Mouse (Mus musculus): ENCODE data around the gene Tuba1c.
"Not testable (repeated sequence)": the region's sequence is repeated elsewhere in the genome, so short reads cannot be mapped to it uniquely, and the experiment has no call there.

Gene Tuba1c

DNA sequence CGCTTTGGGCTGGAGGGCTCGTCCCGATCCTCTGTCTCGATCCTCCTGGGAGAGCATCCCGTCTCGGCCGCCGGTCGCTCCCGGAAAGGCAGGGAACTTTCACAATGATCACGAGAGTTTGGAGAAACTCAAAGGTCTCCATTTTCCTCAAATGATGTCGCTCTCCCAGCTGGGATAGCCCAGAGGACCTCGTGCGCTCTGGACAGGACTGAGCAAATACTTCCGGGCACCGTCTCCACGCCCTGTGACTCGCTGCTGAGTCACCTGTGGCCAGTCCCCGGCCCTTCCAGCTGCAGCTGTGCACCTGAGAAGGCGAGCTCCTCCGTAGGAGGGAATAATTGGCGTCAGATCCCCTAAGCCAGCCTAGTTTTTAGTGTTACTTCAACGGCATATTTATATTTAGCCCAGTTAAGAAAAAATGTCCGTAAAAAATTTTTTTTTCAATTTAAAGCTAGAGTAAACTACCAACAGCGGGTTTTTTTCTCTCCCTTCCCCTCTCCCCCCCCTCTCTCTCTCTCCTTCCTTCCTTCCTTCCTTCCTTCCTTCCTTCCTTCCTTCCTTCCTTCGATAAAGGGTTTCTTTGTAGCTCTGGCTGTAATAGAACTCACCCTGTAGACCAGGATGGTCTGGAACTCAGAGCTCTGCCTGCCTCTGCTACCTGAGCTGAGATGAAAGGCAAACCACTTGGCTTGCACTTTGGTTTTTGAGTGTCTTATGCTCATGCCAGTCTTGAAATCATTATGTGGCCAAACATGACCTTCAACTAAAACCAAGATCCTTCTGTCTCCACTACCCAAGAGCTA lies 1.1 kb downstream of the Tuba1c start:
- no peak for DNase-seq (ENCODE audit: low read depth, low spot score)

DNA sequence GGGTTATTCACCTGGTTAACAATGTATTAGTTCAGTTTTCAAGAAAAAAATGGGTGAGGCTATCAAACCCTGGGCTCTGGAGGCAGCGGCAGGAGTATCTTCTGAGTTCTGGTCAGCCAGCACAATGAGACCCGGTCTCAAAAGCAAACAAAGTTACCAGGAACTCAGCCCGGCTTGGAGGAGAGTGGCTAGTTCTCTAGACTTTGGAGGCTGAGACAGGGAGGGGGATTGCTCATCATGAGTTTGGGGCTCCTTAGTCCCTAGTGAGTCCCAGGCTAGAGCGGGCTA lies 1.6 kb downstream of the Tuba1c start:
- DNase-seq (ENCODE audit: low read depth, low spot score): no peak

DNA sequence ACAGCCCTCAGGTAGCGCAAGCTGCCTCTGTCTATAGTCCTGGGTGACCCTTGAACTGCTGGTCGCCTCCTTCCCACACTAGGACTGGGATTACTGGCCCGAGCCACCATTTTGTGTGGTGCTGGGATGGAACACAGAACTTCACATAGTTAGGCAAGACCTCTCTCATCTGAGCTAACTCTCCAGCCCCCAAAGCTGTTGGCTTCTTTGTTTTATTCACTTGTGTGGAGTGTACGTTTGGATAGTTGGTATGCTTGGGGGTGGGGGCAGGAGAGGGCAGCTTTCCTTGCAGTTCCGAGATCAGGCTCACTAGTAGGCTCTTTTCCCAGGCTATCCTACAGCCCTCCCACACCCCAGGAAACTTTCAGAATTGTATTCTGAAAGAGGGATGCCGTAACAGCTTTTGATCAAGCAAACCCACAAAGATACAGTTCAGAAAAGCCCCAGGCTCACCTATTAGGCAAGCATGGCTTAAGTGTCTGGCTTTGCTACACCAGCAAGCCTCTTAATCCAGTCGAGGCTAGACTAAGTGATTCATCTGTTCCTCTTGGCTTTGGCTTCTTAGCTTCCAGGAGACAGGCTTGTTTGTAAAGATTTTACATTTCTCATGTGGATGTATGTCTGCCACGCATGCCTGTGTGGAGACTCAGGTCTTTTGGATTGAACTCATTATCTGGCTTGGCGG lies 2.5 kb downstream of the Tuba1c start:
- no peak for DNase-seq (ENCODE audit: low read depth, low spot score)

DNA sequence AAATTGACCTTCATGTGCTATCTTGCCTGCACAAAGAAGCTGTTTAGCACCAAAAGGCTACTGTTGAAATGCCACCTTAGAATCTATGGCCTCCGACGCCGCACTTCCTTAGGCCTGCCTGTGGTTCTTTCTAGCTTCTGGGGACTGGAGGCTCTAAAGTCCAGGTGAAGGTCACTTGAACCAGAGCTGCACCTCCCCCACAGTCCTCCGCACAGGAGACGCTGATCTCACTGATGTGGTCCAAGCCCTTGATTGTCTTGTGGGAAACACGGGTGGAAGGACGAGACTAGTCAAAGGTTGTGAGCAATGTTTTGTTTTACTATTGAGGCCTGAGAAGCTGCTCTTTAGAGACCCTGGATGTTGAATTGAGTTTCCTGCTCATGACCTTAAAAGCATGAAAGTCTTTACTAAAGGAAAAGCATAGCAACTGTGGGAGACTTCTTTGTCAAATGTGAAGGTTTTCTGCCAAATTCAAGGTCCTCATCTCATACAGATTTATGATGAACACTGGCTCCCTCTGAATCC lies 3.1 kb downstream of the Tuba1c start:
- no peak for DNase-seq (ENCODE audit: low read depth, low spot score)

DNA sequence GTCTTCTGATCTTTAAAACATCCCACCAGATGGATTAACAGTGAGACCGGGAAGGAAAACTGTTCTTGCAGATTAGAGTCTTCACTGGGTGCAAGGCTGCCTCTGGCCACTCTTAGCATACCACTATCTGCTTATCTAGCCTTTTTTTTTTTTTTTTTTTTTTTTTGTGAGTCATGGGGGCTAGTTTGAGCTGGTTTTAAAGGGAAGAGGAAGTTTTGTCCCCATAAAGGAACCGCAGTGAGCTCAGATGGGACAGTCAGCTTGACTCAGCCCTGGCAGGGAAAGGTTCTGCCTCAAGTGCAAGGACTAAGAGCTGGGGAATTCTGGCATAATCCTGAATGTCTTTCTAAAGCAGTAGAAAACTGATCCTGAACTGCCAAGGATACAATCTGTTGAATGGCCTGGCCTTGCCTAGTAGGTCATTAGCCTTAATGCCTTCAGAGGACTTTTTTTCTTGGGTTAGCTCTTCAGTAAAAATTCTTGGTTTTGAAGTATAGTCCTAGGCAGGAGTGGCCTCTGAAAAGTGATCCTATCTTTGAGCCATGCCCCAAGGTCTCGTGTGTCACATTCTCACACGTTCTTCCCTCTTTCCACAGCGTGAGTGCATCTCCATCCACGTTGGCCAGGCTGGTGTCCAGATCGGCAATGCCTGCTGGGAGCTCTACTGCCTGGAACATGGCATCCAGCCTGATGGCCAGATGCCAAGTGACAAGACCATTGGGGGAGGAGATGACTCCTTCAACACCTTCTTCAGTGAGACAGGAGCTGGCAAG lies 4.0 kb downstream of the Tuba1c start:
- DNase-seq (ENCODE audit: low read depth, low spot score): no peak

DNA sequence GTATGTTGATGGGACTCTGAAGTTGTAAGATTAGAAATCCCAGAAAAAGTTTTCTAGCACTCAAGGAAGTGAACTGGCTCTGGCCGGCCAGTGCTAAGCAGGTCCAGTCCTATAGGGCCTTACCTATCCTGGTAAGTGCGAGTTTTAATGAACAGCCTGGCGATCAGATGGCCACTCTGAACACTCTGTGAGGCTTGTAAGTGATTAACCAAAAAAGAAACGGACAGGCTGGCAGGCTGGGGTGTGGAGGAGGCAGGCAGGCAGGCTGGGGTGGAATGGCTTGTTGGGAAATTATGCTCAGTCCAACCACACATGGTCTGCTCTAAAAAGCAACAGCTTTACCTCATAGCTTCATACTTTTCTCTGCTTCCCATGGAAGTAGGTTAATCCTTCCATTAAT lies 5.7 kb downstream of the Tuba1c start:
- no peak for DNase-seq (ENCODE audit: low read depth, low spot score)

DNA sequence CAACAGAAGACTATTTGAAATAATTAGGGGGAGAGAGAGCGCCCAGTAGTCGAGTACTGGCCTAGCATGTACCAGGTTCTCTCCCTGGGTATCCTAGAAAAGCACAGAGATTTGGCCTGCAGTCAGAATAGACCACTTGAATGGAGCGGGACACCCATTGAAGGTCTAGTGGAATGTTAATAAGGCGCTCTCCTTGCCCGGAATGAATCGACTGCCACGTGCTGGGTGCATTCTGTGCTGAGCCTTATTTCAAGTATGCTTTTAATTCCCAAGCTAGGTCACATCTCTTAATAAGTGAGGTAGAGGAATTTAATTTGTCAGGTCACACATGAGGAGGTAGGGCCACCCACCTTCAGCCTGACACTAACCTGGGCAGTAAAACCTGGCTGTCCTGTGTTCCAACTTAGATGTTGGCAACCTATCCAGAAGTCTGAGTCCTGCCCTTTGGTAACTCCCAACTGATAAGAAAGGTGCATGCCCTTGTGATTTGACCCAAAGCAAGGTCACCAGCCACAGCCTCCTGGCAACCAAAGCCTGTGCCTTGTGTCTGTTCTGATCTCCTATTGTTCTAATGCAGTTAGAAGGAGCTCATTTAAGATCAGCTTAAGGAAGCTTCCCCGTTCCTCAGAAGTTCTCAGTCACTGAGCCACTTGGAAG lies 6.7 kb downstream of the Tuba1c start:
- DNase-seq (ENCODE audit: low read depth, low spot score): no peak

DNA sequence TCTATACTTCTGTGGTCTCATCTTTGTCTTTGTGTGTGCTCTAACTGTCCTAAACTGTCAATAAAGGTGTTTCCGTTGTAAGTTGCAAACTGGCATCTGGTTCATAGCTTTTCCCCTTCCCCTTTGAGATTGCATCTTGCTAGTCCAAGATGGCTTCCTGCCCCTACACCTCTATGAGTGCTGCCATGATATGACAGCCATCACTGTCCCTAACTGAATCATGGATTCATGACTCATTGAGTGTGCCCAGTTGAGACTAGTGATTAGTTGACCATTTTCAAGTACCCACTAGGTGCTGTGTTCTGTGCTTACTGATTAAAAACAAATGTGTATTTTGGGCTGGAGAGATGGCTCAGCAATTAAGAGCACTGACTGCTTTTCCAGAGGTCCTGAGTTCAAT lies 8.3 kb downstream of the Tuba1c start:
- no peak for DNase-seq (ENCODE audit: low read depth, low spot score)

DNA sequence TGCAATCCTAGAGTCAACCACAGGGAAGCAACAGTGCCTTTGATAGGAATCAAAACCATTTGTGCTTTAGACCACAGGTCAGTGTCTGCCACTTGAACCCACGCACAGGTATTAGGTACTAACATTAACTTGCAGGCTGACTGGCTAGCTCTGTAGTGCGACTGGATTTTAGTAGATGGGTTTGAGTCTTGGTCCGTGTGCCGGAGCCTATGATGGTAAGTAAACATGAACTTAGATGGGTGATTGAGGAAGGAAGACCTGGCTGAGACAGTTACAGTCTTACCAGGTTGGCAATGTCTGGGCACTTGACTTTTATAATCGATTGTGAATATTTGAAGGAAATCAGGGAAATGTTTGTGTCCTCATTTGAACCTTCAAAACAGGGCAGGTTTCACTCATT lies 9.1 kb downstream of the Tuba1c start:
- no peak for DNase-seq (ENCODE audit: low read depth, low spot score)

DNA sequence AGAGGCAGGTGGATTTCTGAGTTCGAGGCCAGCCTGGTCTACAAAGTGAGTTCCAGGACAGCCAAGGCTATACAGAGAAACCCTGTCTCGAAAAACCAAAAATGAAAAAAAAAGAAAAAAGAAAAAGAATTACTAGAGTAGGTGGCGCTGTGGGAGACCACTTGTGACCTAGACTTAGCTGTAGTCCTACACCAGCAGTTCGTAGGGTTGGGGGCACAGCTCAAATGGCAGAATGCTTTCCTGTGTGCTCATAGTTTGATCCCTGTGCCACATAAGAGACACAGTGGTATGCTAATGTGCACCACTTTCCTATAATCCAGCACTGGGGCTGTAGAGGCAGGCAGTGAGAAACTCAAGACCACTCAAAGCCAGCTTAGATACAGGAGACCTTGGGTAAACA lies 9.6 kb downstream of the Tuba1c start:
- DNase-seq (ENCODE audit: low read depth, low spot score): no peak

DNA sequence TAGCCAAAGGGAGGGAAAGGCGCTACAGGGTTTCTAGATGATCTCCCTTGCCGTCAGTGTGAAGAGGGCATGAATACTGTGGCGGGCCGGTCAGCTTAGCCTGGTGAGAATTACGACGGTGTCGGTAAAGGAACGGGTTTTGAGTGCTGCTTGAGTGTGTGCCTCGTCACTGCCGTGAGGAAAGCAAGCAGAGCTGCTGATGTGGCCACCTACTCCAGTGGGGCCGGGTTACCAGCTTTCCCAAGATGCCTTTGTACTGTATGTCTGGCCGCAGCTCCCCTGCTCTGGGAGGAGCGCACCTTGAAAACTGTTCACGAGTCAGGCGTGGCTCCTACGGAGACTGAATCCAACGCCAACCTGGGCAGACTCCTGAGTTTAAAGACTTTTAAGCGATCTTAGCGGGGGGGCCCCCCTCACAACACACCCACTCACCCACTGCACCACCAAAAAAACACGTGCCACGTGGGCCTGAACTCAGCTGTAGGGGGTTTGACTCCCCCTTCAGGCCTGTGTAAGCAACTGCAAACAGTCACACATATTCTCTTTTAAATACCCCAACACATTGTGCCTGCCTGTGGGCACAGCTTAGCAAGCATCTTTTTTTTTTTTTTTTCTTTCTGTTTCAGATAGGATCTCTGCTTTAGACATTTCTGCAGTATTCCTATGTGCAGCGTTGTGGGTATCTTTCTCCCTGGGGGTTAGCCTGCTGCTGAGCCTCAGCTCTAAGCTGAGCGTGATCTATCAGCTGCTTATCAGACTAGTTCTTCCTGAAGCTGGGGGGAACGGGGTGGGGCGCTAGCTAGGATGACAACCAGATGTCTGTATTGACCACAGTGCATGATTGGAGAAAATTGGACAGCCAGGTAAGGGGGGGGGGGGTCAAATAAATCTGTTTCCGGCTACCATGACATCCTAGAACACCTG lies 10.6 kb downstream of the Tuba1c start:
- peak; percentile 75 for DNase-seq (ENCODE audit: low read depth, low spot score)

DNA sequence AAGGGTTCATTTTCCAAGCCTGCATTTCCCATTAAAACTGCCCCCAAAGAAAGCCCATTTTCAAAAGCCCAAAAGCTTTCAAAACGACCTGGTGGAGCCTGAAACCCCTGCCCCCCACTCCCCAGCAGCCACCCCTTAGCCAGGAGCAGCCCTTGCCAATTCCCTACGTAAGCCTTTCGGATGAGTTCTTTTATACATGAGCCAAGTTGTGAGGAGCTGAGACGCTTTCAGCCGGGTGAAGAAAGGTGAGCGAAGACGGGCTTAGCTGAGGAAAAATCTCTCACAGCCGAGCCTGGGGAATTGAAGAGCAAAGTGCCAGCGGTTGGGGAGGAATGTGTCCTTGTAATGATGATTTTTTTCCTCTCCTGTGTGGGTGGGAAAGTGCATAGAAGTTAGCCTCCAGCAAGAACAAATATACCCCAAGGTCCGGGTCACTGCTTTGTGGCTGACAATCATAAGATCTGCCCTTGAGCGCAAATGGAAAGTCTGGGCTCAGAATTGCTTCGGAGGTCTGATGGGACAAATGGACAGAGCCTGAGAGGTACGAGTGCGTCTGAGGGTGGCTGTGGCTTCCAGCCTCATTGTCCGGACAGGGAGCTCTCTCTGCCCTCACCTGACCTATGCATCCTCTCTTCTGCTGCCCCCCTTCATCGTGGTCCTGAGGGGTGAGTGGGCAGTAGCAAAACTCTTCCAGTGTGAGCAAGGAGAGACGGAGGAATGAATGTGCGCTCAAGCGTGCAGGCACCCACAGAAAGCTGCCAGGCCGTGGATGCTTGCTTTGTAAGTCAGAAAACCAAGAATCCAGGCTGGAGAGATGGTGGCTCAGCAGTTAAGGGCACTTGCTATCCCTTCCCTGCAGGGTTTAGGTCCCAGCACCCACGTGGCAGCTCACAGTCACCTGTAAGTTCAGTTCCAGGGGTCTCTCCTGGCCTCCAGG lies 11.5 kb downstream of the Tuba1c start:
- DNase-seq (ENCODE audit: low read depth, low spot score): no peak

DNA sequence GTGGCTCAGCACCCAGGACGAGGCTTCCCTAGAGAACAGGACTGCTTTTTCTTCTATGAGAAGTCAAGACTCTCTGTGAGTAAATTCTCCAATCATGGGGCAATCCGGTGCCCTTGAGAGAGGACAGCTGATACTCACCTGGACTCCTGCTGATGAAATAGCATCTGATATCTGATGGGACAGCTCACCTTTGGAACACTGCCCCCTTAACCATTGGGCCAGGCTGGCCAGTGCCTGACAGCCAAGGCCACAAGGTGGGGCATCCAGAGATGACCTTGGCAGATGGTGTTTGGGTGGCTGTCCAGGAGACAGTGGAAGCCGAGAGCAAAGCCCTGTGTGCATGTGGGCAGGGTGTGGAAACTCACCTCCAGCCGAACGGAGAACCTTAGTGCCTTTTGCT lies 12.6 kb downstream of the Tuba1c start:
- no peak for DNase-seq (ENCODE audit: low read depth, low spot score)

DNA sequence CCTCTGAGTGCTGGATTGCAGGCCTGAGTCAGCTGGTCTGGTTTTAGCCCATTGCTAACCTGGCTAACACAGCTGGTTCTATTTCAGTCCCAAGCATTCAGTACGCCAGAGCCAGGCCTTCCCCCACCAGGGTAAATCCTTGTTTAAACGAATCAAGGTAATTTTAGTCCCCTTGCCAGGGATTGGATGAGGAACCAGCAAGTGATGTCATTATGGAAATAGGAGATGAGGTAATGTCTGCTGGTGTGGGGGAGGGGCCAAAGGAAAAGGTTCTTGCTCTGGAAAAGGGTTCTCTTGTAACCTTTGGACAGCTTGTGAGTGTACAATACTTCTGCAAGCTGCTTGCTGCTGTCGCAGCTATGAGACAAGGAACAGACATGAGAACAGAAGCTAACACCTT lies 15.2 kb downstream of the Tuba1c start:
- peak; percentile 80 for DNase-seq (ENCODE audit: low read depth, low spot score)

DNA sequence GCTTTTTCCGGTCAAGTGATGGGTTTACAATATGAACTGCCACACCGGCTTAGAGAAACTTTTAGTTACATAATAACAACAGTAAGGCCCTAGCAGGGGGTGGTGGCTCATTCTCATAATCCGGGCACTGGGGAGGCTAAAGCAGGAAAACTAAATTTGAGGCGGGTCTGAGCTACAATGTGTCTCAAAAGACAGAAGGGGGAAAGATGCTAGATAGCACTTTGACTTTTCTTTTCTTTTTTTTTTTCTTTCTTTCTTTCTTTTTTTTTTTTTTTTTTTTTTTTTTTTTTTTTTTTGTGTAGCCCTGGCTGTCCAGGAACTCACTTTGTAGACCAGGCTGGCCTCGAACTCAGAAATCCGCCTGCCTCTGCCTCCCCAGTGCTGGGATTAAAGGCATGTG lies 16.0 kb downstream of the Tuba1c start:
- not testable (repeated sequence) for DNase-seq (ENCODE audit: low read depth, low spot score)

DNA sequence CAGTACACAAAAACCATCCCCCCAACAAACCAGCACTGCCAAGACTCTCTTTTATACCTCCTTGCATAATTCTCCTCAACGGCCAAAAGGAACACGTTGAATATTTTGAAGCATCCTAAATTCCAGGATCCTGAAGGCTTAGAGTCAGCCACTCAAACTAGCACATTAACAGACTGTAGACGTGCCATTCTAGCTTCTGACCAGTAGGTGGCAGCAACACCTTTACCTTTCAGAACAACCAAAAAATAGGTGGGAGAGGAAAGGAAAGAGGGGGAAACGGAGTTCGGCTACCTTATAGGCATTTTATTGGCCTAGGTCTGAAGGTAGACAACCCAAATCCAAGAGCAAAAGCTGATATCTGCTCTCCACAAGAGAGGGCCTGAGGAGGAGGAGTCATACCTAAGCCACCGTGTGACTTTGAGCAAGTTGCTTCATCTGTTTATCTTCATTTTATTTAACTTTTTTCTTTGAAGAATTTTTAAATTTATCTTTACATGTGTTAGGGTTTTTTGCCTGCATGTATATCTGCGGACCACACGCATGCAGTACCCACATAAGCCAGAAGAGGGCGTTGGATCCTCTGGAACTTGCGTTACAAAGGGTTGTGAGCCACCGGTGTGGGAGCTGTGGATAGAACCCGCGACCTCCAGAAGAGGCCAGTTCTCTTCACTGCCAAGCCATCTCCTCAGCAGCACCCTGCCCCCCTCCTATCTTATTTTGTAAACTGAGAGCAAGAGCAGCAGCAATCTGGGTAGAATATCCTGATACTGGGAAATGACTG lies 20.0 kb downstream of the Tuba1c start:
- peak; percentile 84 for DNase-seq (ENCODE audit: low read depth, low spot score)

DNA sequence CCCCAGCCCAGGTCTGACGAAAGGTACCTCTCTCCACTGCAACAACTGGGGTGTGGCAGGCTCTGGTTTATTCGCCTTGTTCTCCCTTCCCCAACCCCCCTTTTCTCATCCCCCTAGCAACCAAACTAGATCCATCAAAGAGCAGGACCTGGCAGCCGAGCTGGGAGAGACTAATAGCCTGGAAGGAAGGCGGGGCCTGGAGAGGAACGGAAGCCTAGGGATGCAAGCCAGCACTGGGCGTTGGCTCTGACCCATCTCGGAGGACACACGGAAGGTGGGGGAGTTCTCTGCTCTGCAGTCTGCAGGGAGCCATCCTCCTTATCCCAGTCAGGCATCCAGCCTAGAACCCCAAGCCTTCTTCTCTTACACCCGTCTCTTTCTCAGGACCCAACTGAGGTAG lies 23.7 kb downstream of the Tuba1c start:
- peak; percentile 77 for DNase-seq (ENCODE audit: low read depth, low spot score)

DNA sequence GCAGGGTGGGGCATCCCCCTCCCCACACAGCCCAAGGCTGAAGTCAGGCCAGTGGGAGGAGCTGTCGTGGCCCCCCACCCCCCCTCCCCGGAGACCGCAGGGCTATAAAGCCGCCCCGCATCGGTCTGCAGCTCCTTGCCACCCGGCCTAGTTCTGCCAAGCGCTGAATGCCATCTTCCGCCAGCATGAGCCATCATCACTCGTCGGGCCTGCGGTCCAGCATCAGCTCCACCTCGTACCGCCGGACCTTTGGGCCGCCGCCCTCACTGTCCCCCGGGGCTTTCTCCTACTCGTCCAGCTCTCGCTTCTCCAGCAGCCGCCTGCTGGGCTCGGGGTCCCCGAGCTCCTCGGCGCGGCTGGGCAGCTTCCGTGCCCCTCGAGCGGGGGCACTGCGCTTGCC lies 25.3 kb downstream of the Tuba1c start, which contains the start of gene Prph:
TSS of gene Prph (plus strand) at position 135 of the 400 bp plus-strand sequence.
- no peak for DNase-seq (ENCODE audit: low read depth, low spot score)

DNA sequence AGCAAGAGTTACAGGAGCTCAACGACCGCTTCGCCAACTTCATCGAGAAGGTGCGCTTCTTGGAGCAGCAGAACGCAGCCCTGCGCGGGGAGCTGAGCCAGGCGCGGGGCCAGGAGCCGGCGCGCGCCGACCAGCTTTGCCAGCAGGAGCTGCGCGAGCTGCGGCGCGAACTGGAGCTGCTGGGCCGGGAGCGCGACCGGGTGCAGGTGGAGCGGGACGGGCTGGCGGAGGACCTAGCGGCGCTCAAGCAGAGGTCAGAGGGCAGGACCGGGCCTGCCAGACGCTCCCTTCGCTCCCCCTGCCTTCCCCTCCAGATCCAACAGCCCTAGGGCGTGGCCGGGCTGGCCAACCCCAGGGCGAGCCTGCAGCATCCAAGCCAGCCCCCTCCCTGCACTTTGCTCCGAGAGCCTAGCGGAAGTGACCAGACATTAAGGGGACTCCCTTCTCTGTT lies 25.8 kb downstream of the Tuba1c start:
- DNase-seq (ENCODE audit: low read depth, low spot score): peak; percentile 71

Data from R1 (cell line).